Mouse (Mus musculus): ENCODE data around the gene Kras.

DNA sequence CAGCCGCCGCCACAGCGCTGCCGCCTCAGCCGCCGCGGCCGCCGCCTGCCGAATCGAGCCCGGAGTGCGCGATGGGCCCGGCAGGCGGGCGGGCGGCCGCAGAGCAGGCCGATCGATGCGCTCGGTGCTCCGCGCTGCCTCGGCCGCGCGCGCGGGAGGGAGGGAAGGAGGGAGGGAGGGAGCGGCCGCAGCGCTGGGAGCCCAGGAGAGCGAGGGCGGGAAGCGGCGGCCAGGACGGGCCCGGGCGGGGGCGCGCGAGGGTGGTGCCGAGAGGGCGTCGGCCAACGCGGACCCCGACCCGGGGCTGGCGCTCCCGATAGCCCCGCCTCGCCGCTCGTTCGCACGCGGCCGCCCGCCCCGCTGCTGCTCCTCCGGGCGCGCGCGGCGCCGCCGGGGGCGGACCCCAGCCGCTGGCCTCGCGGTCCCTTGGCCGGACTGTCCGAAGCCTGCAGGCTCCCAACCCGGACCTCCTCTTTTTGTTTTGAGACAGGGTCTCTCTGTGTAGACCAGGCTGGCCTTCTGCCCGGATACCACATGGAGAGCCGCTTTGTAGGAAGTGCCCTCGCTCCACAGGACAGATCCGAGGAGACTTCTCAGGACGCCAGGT lies at the start of gene Kras:
- no peak; the same call in 1 of the 2 replicates for TF ChIP-seq POLR2A (IDR thresholded peaks at IDR 0.05; ENCODE audit: insufficient read depth, low read depth, low read length)
- TF ChIP-seq CTCF (IDR thresholded peaks at IDR 0.05), result no peak
